In genomic region chr15:77856541-77856940, GRCm38 (mm10) we compare ENCODE assay signal across 11 mouse cellular contexts. TPM values are rescaled to one million over a fixed set of nuclear protein-coding genes. Genes with fewer than 3 reads are reported as not detected.
A peak's percentile ranks its signal among the peaks of the same experiment; 100 is the strongest.
DNase-seq lines count a peak whose midpoint lies in the region; ATAC-seq and TF ChIP-seq lines count a peak whose summit lies in the region.
"Had no signal": no experiment of that assay in that cellular context is flagged by ENCODE, and none has a peak within 500 bp of the region (broad histone marks: within the 10 kb centered on the region; RNA-seq: fewer than 3 reads in every experiment).

No protein-coding gene starts in this region.

- H3ac ChIP-seq in myocyte (ENCODE audit: control insufficient read depth, insufficient read length) = no peak overlapping the region

- H3K27ac ChIP-seq in kidney, embryonic 14.5 days (ENCODE audit: low read depth, low read length) = no peak overlapping the region
- H3K27ac ChIP-seq in heart, embryonic 12.5 days (ENCODE audit: poor library complexity, severe bottlenecking) = 0 out of 2 replicates have a peak overlapping the region, but pooled peaks have one; percentile 34
- H3K27ac ChIP-seq: embryonic facial prominence, embryonic 13.5 days had no signal

- no peaks in the 10 kb centered on the region for H3K79me2 ChIP-seq in myocyte (ENCODE audit: control insufficient read depth, insufficient read depth)

- no peak overlapping the region for H3K9ac ChIP-seq in kidney, embryonic 14.5 days (ENCODE audit: low read depth, low read length)
- H3K9ac ChIP-seq in heart, embryonic 12.5 days = no peak overlapping the region
- H3K9ac ChIP-seq: embryonic facial prominence, embryonic 13.5 days had no signal

- no peaks in the 10 kb centered on the region for H3K27me3 ChIP-seq in kidney, embryonic 14.5 days (ENCODE audit: control insufficient read depth, insufficient read depth, low read length)
- no peaks in the 10 kb centered on the region for H3K27me3 ChIP-seq in heart, embryonic 12.5 days (replicated peaks)
- H3K27me3 ChIP-seq in myocyte (ENCODE audit: control insufficient read depth, insufficient read depth, insufficient read length) = no peaks in the 10 kb centered on the region
- H3K27me3 ChIP-seq: CH12.LX; embryonic facial prominence, embryonic 13.5 days had no signal

- no peaks in the 10 kb centered on the region for H3K9me3 ChIP-seq in kidney, embryonic 14.5 days (ENCODE audit: control insufficient read depth, low read length)
- no peaks in the 10 kb centered on the region for H3K9me3 ChIP-seq in heart, embryonic 12.5 days (replicated peaks)
- H3K9me3 ChIP-seq: embryonic facial prominence, embryonic 13.5 days had no signal

- 17% methylated on average over 5 of the region's 5 CpGs for WGBS in kidney, embryonic 14.5 days
- 39% methylated on average over 5 of the region's 5 CpGs for WGBS in heart, embryonic 12.5 days

- no peak overlapping the region for H3K4me2 ChIP-seq in kidney, embryonic 14.5 days (replicated peaks; ENCODE audit: low read depth, low read length)
- no peak overlapping the region for H3K4me2 ChIP-seq in heart, embryonic 12.5 days
- peak overlapping the region; percentile 37 for H3K4me2 ChIP-seq in myocyte (ENCODE audit: low read depth)

- no peak for TF ChIP-seq POLR2A in myocyte (IDR thresholded peaks at IDR 0.05; ENCODE audit: insufficient read length, low read depth)

- DNase-seq in kidney, adult 11 months = peak; percentile 85
- peak; percentile 88 for DNase-seq in kidney, postnatal 14 days
- no peak for DNase-seq in spleen, postnatal 10 days (ENCODE audit: low spot score in 2 of 2)
- no peak for DNase-seq in right cerebral cortex, postnatal 14 days
- DNase-seq in spleen, postnatal 14 days (ENCODE audit: low spot score in 2 of 2) = no peak
- DNase-seq: gastrocnemius, postnatal 14 days had no signal

- H3K36me3 ChIP-seq in kidney, embryonic 14.5 days (ENCODE audit: control insufficient read depth, insufficient read depth, low read length) = no peaks in the 10 kb centered on the region
- no peaks in the 10 kb centered on the region for H3K36me3 ChIP-seq in heart, embryonic 12.5 days
- no peaks in the 10 kb centered on the region for H3K36me3 ChIP-seq in myocyte (ENCODE audit: control insufficient read depth, insufficient read depth)
- H3K36me3 ChIP-seq: embryonic facial prominence, embryonic 13.5 days had no signal

- ATAC-seq in kidney, embryonic 14.5 days (ENCODE audit: low FRiP score, low TSS enrichment) = no peak
- 0 out of 2 replicates have a peak, but pooled peaks have one; percentile 13 for ATAC-seq in heart, embryonic 12.5 days (ENCODE audit: insufficient number of reproducible peaks, low FRiP score)

- H3K4me1 ChIP-seq in kidney, embryonic 14.5 days (ENCODE audit: control insufficient read depth, insufficient read depth, low read length) = peaks cover 16% of the 10 kb centered on the region; the same call in 1 of the 2 replicates
- peaks cover 14% of the 10 kb centered on the region; the same call in 1 of the 2 replicates for H3K4me1 ChIP-seq in heart, embryonic 12.5 days (replicated peaks)

- no peak overlapping the region for H3K4me3 ChIP-seq in kidney, embryonic 14.5 days (ENCODE audit: low read length)
- no peak overlapping the region for H3K4me3 ChIP-seq in heart, embryonic 12.5 days
- H3K4me3 ChIP-seq in myocyte = no peak overlapping the region
- H3K4me3 ChIP-seq: embryonic facial prominence, embryonic 13.5 days had no signal

TF ChIP-seq in myocyte, 11 proteins besides CTCF, POLR2A, EP300 and RAD21:
- TF ChIP-seq TCF12 (IDR thresholded peaks at IDR 0.05; ENCODE audit: insufficient read depth, poor library complexity, severe bottlenecking) = no peak
- peak in 1 of 3 experiments; percentile 83 for TF ChIP-seq MYOD1 (IDR thresholded peaks at IDR 0.05; ENCODE audit: control insufficient read depth in 1 of 3, insufficient read length in 2 of 3, low read depth in 2 of 3)
- TF ChIP-seq MYOG (IDR thresholded peaks at IDR 0.05; ENCODE audit: control insufficient read depth in 1 of 3, insufficient read depth in 1 of 3, insufficient read length in 2 of 3, low read depth in 2 of 3) = peak in 1 of 3 experiments; percentile 38

RNA-seq across cellular contexts. Expression of gene Myh9, which starts 14.6 kb away (rescaled TPM):
- polyA plus RNA-seq in kidney, embryonic 14.5 days (2014; fragmentation: Nextera tagmentation; extraction: Ambion mirVana) = 43.8 and 72.3 TPM in 2 replicates
- 41.9 and 42.0 TPM in 2 replicates for polyA plus RNA-seq in heart, embryonic 12.5 days (2016; fragmentation: Nextera tagmentation; extraction: Ambion mirVana)
- 466 TPM for polyA plus RNA-seq in myocyte (2012; fragmentation: generic; extraction: Trizol)

Comparison
In these comparisons a context has a peak if more than half of its experiments do, and no peak if none do; other contexts are left out.
1. DNase-seq: peak in kidney, adult 11 months (single experiment) and kidney, postnatal 14 days (single experiment); none in spleen, postnatal 10 days (0 of 2), right cerebral cortex, postnatal 14 days (single experiment) and spleen, postnatal 14 days (0 of 2).